Mouse (Mus musculus) WW6 (cell line): Measurements from ENCODE around the gene Pdhx.

ENCODE experiments used
- DNase-seq: peaks from one replicate; pipeline ENCODE4 v3.0.0-alpha.2; 2013; ENCODE audit warnings: low read depth, low spot score

The Pdhx gene

GRCm38 (mm10) chr2:103073219-103073982, at the start of gene Pdhx, which contains the start of gene Apip:
Gene Pdhx, minus strand, starts transcription at chr2:103073513.
Gene Apip, plus strand, starts transcription at chr2:103073675.
- peak; percentile 94 for DNase-seq

GRCm38 (mm10) chr2:103119197-103119854, 46.0 kb upstream of the Pdhx start:
- DNase-seq: no peak

DNA sequence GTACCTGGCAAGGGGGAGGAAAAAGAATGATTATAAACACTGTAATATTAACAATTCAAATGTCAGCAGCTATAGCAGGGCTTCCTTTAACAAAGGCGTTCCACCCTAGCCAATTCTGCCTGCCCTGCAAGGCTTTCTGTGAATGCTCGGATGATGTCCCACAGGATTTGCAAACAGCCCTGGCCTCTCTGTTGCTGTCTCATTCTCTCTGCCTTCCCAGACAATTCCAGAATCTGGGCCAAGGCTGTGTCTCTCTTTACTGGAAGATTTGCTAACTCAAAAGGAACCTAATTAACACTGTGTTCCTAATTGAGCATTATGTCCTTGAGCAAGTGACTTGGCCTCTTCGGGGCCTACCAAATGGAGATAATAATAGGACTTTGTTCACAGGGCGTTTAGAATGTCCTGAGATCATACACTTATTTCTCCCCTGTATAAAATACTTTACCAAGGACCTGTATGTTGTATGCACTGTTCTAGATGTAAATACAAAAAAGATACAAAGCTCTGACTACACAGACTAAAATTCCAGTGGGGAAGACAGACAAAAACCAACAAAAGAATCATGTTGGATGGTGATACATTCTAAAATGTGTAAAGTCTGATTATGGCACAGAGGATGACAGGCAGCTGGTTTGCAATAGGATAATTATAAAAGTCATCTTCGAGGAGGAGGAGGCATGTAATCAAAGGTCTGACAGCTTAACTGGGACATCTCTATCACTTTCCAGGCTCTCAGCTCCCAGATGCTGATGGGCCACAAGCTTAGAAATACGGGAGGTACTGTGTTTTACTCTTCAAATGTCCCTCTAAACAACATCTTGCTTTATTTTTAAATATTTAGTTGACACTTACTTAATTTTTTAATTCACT, 45.2 kb upstream of the Pdhx start:
- no peak for DNase-seq

DNA sequence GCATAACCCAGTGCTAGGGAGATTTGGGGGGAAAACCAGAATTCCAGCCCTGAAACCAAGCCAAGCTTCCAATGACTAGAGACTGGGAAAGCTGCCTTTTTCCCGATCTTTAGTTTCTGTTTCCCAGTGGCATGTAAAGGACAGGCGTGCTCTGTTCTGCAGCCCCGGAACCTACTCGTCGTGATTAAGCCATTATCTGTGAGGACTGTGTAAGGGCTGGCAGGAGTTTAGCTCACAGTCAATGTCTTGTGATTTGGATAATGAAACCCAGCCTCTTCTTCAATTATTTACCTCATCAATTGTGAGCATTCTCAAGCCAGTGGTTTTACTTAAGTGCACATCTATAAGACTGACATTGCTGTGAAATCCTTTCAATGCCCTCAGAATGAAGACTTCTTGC, 43.9 kb upstream of the Pdhx start:
- no peak for DNase-seq

- no peak for DNase-seq
Measured at GRCm38 (mm10) chr2:103111669-103112068, 38.4 kb upstream of the Pdhx start.

- no peak for DNase-seq
Measured at GRCm38 (mm10) chr2:103106172-103106571, 32.9 kb upstream of the Pdhx start.

DNA sequence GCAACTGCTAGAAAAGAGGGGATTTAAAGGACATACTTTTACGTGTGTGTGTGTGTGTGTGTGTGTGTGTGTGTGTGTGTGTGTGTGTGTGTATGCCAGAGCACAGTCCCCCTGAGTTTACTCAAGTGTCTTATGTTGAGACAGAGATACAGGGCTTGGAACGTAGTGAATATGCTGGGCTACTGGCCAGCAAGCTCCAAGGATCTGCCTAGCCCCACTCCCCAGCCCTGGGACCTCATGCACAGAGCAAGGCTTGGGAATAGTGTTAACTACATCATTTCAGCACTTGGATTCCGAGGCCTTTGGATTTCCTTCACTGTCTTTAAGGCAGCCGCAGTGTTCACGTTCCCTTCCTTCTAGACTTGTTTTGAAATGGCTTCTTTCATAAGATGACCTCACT, 29.3 kb upstream of the Pdhx start:
- DNase-seq: no peak

DNA sequence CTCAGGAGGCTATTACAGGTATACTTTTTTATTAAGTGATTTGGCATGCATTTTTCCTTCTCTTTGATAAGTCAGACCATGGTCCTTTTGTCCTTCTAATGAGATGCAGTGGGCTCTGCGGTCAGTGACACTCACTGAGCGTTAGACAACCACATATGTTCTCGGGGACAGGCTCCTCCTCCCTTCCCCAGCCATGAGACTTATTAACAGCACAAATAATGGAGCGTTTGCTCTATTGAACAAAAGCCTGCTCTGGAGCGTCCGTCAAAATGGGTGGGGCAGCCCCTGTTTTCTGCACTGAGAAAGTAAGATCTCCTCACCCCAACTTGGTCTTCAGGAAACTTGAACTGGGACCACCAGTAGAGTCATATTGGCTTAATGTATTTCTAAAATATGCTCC, 16.2 kb upstream of the Pdhx start:
- no peak for DNase-seq

DNA sequence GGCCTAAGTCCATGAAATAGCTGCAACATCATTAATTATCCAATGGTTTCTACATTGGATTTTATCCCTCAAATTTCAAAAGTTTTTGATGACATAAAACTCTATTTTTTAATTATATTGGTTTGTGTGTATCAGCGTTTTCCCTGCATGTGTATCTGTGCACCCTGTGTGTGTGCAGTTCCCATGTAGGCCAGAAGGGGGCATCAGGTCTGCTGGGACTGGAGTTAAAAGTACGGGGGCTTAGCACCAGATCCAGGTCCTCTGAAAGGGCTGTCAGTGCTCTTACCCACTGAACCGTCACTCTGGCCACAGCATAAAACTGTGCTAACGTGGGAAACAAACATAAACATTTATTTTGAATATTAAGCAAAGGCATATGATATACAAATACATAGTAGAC, 14.8 kb upstream of the Pdhx start:
- DNase-seq: no peak

- no peak for DNase-seq
Measured at GRCm38 (mm10) chr2:103086432-103086831, 13.1 kb upstream of the Pdhx start.

GRCm38 (mm10) chr2:103085633-103086032, 12.3 kb upstream of the Pdhx start:
- no peak for DNase-seq

- no peak for DNase-seq
Measured at GRCm38 (mm10) chr2:103084451-103084850, 11.1 kb upstream of the Pdhx start.

GRCm38 (mm10) chr2:103082853-103083252, 9.5 kb upstream of the Pdhx start:
- DNase-seq: no peak

DNA sequence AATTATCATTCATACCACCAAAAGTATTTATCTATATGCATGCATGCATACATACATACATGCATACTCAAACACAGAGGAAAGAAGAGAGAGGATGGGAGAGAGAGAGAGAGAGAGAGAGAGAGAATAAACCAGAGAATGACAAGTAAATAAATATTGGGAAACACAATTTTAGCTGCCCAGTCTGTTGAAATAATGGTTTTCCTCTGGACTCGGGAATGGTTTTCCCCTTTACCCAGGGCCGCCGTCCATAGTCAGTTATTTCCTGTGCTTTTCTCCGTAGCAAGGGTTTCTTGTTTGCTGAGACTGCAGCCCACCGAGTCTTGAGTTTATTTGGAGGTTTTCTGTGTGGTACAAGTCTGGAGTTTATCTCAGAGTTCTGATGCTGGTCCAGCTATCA, 8.4 kb upstream of the Pdhx start:
- DNase-seq: no peak

GRCm38 (mm10) chr2:103081117-103081516, 7.8 kb upstream of the Pdhx start:
- DNase-seq: no peak

GRCm38 (mm10) chr2:103070586-103070985, 2.7 kb downstream of the Pdhx start:
- no peak for DNase-seq

DNA sequence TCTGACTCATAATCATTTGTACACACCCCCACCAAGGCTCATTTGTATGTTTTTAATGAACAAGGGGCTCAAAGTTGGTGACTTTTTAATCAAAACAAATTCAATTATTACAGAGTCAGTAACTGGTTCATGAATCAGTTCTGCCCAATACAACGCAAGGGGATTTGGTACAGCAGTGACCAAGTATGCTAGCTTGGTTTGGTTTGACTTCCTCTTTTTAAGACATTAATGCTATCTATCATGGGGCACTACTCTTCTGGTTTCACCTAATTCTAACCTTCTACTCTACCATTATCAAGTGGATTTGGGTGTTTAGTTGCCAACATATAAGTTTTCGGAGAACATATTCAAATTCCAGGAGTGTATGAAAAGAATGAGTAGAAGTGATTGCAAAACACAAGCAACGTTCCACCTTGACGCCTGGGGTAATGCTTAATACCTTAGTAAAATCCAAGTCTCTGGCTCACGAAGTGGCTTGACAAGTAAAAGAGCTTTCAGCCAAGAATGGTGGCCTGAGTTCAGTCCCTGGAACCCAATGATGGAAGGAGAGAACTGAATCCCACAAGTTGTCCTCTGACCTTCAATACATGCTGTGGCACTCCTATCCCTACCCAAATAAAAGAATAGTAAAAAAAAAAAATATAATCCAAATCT, 3.4 kb downstream of the Pdhx start:
- DNase-seq: no peak

DNA sequence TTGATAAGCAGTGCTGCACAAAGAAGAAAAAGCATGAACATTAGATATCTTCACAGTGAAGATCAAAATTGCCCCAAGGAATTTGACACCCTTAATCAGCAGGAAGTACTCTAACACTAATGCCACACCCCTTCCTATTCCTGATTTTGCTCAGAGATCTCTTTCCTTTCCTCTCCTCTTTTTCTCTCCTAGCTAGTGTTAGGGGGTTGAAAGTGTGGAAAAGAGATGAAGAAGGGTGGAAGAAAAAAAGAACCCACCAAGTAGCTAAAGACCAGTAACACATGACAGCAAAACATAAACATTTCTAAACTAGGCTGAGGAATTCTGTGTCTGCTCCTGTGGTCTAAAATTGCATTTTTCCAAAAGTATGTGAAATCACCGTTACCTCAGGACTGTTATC, 4.7 kb downstream of the Pdhx start:
- DNase-seq: no peak

DNA sequence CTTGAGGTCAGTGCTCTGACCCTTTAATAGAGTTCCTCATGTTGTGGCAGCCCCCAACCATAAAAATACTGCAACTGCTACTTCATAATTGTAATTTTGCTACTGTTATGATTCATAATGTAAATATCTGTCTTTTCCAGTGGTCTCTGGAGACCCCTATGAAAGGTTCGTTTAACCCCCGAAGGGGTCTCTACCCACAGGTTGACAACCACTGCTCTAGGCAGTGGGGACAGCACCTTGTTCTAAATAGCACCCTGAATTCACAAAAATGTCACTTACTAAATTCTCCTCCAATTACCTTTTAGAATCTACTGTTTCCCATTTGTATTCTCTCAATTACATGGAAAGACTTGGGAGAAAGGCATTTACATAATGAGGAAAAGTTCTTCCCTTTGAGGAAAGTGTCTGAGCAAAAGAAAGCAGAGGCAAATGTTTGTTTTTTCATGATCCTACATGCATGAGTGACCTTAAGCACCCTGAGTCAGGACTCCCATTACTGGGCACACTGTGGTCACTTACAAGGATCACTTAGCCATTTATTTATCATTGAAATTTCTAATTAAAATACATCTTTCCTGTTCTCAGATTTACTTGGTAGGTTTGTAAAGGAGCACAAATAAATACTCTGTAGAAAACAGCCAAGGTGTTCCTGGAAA, 5.6 kb downstream of the Pdhx start:
- no peak for DNase-seq

DNA sequence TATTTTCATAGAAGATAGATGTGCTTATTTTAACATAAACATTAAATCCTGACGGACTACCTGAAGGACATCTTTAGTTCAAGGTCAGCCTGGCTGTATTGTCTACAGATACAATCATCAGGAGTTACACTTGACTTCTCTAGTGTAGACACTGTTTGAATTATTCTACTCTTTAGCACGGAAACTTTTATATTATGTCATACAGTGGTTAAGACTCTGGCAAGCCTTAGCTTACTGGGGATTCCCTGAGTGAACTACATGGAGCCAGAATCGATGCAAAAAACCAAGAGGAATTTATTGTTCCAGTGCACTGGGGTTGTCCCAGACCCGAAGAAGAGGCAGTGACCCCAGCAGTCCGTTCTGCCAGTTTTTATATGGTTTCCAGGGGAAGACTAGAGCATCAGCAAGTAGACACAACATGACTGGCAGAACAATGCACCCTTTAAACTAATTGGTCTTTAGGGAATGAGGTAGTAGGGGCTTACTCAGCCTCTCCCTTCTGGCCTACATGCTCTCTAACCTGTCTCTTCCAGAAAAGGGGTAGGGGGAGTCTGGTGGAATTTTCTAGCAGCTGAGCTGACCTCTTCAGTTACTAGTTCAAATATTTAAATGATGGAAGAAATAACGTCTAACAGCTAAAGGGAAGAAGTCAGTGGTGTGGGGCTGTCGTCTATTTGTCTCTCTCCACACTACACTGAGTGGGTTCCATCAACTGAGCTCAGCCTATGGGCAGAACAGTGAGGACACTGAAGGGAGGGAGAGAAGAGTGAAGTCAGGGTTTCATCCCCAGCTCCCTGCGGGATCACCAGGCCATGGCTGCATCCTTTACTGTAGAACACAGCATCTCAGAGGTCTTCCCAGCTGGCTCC, 6.4 kb downstream of the Pdhx start:
- DNase-seq: no peak
